Mouse (Mus musculus) midbrain, embryonic 10.5 days (tissue): ENCODE data around the gene Zfp819. TPM values are rescaled to one million over a fixed set of nuclear protein-coding genes. Genes with fewer than 3 reads are reported as not detected.

Source experiments
- DNase-seq: peaks from one replicate; pipeline ENCODE4 v3.0.0-alpha.2; 2017; ENCODE audit warnings: low spot score
- H3K27ac ChIP-seq: fragments of 300-500 bp; sonication (generic); replicated peaks from 2 replicates; pipeline ENCODE4 v1.5.1; 2016; ENCODE audit warnings: mild to moderate bottlenecking
- H3K27me3 ChIP-seq: fragments of 300-500 bp; sonication (generic); 2 replicates; pipeline ENCODE4 v1.6.1; 2016; ENCODE audit warnings: low read depth, mild to moderate bottlenecking; ENCODE audit not compliant: poor library complexity, severe bottlenecking
- H3K36me3 ChIP-seq: fragments of 300-500 bp; sonication (generic); 2 replicates; pipeline ENCODE4 v1.6.1; 2016; ENCODE audit warnings: mild to moderate bottlenecking, moderate library complexity
- H3K4me1 ChIP-seq: fragments of 300-500 bp; sonication (generic); 2 replicates; pipeline ENCODE4 v1.6.1; 2016
- H3K4me3 ChIP-seq: fragments of 300-500 bp; sonication (generic); 2 replicates; pipeline ENCODE4 v1.5.1; 2016; ENCODE audit warnings: mild to moderate bottlenecking, moderate library complexity
- H3K9me3 ChIP-seq: fragments of 300-500 bp; sonication (generic); replicated peaks from 2 replicates; pipeline ENCODE4 v1.6.1; 2016; ENCODE audit warnings: mild to moderate bottlenecking
- WGBS: fragments of 180-500 bp; shearing (Covaris S2); methylation state at CpG from one replicate; pipeline ENCODE4 v1.1.7; 2016; 5-methylcytosine and 5-hydroxymethylcytosine counted together
- polyA plus RNA-seq: library from polyadenylated mRNA; unstranded; fragments of >200 nt; fragmentation: Nextera tagmentation; extraction: Ambion mirVana; gene quantifications from 2 replicates; pipeline ENCODE4 v1.2.1, GENCODE M21; 2016

Zfp819 gene
- polyA plus RNA-seq = 0.87 and 1.6 TPM in 2 replicates

DNA sequence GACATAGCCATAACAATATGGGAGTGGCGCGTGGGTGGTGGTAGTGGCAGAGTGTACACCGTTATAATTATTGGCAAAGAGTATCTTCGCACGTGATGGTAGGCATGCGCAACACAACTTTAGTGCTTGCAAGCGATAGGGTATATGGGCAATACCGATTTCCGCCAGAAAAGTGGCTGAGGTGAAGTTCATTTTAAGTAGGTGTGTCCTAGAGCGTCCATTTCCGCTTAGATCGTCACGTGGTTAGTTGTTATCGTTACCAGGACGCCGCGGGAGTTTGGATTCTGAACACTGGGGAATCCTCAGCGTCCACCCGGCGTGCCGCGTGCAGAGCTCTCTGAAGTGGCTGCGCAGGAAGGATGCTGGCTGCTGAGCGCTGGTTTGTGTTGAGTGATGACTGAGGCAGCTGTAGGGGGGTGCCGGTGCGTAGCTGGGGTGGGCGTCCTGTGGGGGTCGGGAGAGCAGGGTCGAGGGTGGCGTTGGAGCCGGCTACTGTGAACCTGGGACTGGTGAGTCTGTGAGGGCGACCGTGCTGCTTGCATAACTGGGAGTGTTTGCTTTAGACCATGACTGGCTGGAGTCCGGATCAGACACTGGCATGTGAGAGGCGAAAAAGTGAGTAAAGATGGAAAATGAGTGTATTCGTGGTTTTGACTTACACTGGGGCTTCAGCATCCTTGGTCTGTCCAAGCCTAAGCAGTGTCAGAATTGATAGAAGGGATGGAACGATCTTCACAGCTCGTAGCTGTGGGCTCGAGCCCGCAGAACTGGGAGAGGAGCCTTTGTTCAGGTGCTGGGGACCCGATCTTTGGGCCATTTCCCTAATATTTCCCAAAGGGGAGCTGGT, at the start of gene Zfp819:
Gene Zfp819, plus strand, starts transcription at position 274 of the 847 bp plus-strand sequence.
- Histone ChIP-seq H3K27me3 (peaks cover 7% of the 10 kb centered on the region; the same call in 1 of the 2 replicates), H3K4me3 (peak within 1 kb of the TSS; percentile 60), H3K27ac (peak within 1 kb of the TSS; percentile 63; the same call in 1 of the 2 replicates), H3K9me3 (no peaks in the 10 kb centered on the region), H3K36me3 (no peaks in the 10 kb centered on the region), H3K4me1 (peaks cover 21% of the 10 kb centered on the region)
- 16% methylated on average over 41 of the region's 41 CpGs for WGBS
- peak; percentile 79 for DNase-seq

DNA sequence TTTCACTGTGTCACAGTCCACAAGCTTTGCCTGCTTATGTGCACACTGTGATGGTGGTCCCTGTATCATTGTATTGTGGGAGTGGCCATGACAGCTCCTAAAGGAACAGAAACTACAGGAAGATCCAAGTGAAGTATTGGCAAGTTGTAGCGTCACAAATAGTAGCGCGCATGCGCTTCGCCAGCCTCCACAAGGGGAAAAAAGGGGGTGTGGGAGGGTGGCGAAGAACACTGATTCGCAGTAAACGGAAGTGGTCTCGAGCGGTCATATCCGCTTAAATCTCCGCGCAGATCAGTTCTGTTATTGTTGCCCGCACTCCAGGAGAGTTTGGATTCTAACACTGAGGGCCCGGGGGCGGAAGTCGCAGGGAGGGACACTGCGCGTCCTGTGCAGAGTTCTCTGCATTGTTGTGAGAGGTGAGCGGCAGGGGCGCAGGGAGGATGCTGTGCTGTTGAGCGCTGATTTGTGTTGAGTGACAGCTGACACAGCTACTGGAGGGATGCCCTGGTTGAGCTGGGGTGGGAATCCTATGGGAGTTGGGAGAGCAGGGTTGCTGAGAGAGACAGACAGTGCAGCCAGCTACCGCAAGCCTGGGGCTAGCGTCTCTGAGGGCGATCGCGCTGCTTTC, 44.8 kb upstream of the Zfp819 start, which contains the start of gene Zfp658:
Gene Zfp658, plus strand, starts transcription at position 251 of the 628 bp plus-strand sequence.
- under 1% methylated on average over 27 of the region's 27 CpGs for WGBS

DNA sequence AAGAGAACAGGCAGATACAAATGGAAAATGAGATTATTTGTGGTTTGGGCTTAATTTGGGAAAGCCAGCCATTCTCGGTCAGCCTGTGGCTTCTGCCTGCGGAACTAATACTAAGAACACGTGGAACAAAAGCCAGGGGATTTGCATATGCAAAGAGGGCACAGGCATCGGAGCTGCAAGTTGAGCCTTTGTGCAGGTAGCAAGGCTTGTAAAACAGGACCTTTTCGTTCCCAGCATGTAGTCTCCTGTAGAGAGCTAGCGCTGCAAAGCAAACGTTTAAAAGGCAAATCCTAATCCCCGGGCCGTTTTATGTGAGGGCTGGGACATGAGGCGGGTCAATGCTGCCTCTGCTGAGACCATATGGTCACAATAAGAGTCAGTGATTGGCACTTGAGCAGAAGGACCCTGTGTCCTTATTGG, 44.3 kb upstream of the Zfp819 start:
- WGBS = under 1% methylated on average over 10 of the region's 10 CpGs
- DNase-seq = peak; percentile 58
- Histone ChIP-seq H3K36me3 (peaks cover 26% of the 10 kb centered on the region), H3K27me3 (no peaks in the 10 kb centered on the region), H3K27ac (peak overlapping the region; percentile 90), H3K4me3 (peak overlapping the region; percentile 78), H3K9me3 (no peaks in the 10 kb centered on the region), H3K4me1 (peaks cover 21% of the 10 kb centered on the region)

More for the DNA sequence above, 44.8 kb upstream of the Zfp819 start, which contains the start of gene Zfp658:
- peaks cover 21% of the 10 kb centered on the region for H3K4me1 ChIP-seq
- peaks cover 21% of the 10 kb centered on the region for H3K36me3 ChIP-seq
- H3K4me3 ChIP-seq = peak within 1 kb of the TSS; percentile 78
- peak; percentile 89 for DNase-seq
- peak within 1 kb of the TSS; percentile 90 for H3K27ac ChIP-seq
- no peaks in the 10 kb centered on the region for H3K27me3 ChIP-seq
- no peaks in the 10 kb centered on the region for H3K9me3 ChIP-seq

DNA sequence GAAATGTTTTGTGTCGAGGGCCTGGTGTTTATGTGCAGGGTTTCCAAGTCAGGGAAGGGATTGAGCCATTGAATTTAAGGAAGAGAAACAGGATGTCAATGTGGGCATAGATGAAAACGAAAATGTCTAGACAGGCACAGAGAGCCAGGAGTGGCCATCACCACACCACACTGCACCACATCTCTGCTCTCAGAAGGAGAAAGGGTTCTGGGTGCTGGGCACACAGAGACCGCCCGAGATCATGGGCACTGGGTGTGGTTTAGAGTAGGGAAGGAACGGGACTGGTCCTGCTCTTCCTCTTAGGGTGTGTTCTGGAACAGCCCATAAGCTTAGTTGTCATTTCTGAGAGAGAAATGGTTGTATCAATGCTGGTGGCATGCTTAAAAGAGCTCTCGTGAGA, 43.7 kb upstream of the Zfp819 start:
- Histone ChIP-seq H3K27me3 (no peaks in the 10 kb centered on the region), H3K27ac (peak overlapping the region; percentile 90), H3K9me3 (no peaks in the 10 kb centered on the region), H3K4me3 (peak overlapping the region; percentile 78), H3K4me1 (peaks cover 21% of the 10 kb centered on the region), H3K36me3 (peaks cover 33% of the 10 kb centered on the region)
- 54% methylated on average over 6 of the region's 6 CpGs for WGBS
- DNase-seq = no peak

DNA sequence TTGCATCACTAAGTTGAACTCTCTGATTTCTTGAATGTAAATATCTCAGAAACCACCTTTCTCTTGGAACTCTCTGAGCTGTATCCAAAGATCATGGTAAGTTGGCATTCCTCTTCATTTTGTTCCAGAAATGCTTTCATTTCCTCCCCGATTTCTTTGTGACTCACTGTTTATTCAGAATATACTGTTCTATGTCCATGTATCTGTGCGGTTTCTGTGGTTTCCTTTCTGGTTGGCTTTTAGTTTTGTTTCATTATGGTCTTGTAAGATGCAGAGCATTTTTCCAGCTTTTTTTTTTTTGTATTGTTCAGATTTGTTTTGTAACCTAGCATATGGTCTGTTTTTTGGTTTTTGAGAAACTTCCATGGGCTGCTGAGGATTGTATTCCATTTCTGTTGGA, 35.8 kb upstream of the Zfp819 start:
- H3K9me3 ChIP-seq = no peaks in the 10 kb centered on the region; the same call in 1 of the 2 replicates
- 93% methylated on average over 2 of the region's 2 CpGs for WGBS
- peaks cover 90% of the 10 kb centered on the region for H3K36me3 ChIP-seq
- no peak for DNase-seq
- H3K4me3 ChIP-seq = no peak overlapping the region
- no peaks in the 10 kb centered on the region for H3K27me3 ChIP-seq
- H3K27ac ChIP-seq = no peak overlapping the region
- no peaks in the 10 kb centered on the region for H3K4me1 ChIP-seq

DNA sequence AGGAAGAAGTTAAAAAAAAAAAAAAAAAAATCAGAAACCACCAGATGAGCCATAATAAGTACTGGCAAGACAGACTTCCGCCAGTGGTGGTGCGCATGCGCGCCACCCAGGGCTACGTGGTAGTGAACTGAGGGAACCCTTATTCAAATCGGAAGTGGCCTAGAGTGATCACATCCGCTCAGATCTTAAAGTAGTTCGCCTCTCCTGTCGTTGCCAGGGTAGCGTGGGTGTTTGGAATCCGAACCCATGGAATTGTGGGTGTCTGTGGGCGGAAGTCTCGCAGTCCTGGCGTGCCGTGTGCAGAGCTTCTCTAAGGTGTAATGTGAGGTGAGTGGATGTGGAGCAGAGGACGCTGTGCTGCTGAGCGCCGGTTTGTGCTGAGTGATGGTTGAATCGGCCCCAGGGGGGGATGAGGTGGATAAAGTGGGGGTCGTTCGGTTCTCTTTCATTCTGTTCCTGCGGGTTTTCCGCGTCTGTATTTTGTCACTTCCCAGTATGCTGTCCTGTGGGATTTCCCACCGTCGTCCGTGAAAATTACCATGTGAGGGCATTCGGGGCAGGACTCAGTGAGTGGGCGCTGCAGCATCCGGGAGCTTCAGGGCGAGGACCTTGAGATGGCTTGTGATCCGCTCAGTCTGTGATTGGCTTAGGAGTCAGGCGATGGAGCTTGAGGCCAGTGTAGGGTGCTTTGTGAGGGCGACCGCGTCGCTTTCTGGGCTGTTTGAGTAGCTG, 27.4 kb upstream of the Zfp819 start, which contains the start of gene Zfp719:
Gene Zfp719, plus strand, starts transcription at position 171 of the 732 bp plus-strand sequence.
- DNase-seq = peak; percentile 90
- Histone ChIP-seq H3K27ac (peak within 1 kb of the TSS; percentile 92), H3K4me1 (peaks cover 21% of the 10 kb centered on the region), H3K27me3 (no peaks in the 10 kb centered on the region), H3K36me3 (peaks cover 23% of the 10 kb centered on the region), H3K9me3 (no peaks in the 10 kb centered on the region), H3K4me3 (peak within 1 kb of the TSS; percentile 79)
- WGBS = 0% methylated on average over 37 of the region's 37 CpGs

DNA sequence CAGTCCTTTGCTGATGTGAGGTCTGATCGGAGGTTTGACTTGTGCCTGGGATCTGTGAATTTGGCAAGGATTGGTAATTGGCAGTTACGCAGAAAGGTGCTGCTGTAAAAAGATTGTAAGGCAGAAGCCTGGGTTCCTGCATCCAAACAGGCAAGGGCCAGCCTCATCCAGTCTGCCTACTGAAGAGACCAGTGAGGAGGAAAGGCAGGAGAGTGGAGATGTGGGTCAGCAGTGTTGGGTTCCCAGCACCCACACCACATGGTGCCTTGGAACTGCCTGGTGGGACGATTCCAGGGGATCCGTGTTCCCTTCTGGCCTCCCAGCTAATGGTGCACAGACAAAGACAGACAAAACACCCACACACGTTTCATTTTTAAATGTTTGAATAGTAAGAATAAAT, 26.4 kb upstream of the Zfp819 start:
- DNase-seq = no peak
- no peaks in the 10 kb centered on the region for H3K9me3 ChIP-seq
- peaks cover 21% of the 10 kb centered on the region for H3K4me1 ChIP-seq
- H3K27me3 ChIP-seq = no peaks in the 10 kb centered on the region
- 74% methylated on average over 5 of the region's 5 CpGs for WGBS
- peak overlapping the region; percentile 92 for H3K27ac ChIP-seq
- H3K4me3 ChIP-seq = peak overlapping the region; percentile 79
- H3K36me3 ChIP-seq = peaks cover 23% of the 10 kb centered on the region

DNA sequence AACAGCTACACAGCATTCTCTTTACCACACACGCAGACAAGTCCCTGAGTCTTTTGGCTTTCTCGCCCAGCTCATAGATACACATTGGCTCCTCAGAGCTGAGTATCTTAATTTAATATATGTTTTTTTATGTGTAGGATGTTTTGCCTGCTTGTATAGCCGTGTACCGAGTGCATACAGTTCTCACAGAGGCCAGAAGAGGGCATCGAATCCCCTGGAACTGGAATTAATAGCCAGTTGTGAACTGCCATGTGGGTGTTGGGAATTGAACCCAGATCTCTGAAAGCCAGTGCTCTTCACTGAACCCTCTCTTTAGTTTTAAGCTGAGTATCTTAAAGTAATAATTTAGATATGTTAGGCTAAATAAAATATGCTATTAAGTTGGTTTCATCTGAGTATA, 22.2 kb upstream of the Zfp819 start:
- Histone ChIP-seq H3K9me3 (no peaks in the 10 kb centered on the region), H3K27me3 (no peaks in the 10 kb centered on the region), H3K36me3 (peaks cover 61% of the 10 kb centered on the region), H3K4me1 (peaks cover 21% of the 10 kb centered on the region), H3K27ac (no peak overlapping the region), H3K4me3 (no peak overlapping the region)
- no peak for DNase-seq
- WGBS = 90% methylated on average over 5 of the region's 5 CpGs

DNA sequence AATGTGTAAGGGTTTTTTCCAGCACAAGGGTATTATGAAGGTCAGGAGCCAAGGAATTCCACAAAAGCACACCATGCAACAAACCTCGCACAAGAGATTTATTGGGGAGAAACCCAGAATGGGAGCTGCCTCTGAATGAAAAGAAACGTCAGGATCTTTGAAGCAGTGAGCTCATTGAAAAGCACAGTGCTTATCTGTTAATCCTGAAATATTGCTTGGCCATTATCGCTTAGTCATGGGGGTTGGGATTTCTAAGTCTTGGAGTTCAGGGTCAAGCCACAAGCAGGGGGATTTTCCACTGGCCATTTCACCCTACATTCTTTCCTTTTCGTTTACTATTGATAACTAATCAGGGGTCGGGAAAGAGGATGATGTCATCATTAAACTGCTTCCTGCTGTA, 5.1 kb upstream of the Zfp819 start:
- Histone ChIP-seq H3K27ac (peak overlapping the region; percentile 38; the same call in 1 of the 2 replicates), H3K4me3 (no peak overlapping the region), H3K4me1 (peaks cover 22% of the 10 kb centered on the region), H3K9me3 (no peaks in the 10 kb centered on the region), H3K27me3 (peaks cover 7% of the 10 kb centered on the region; the same call in 1 of the 2 replicates), H3K36me3 (no peaks in the 10 kb centered on the region)
- no peak for DNase-seq
- WGBS = 35% methylated on average over 5 of the region's 5 CpGs

DNA sequence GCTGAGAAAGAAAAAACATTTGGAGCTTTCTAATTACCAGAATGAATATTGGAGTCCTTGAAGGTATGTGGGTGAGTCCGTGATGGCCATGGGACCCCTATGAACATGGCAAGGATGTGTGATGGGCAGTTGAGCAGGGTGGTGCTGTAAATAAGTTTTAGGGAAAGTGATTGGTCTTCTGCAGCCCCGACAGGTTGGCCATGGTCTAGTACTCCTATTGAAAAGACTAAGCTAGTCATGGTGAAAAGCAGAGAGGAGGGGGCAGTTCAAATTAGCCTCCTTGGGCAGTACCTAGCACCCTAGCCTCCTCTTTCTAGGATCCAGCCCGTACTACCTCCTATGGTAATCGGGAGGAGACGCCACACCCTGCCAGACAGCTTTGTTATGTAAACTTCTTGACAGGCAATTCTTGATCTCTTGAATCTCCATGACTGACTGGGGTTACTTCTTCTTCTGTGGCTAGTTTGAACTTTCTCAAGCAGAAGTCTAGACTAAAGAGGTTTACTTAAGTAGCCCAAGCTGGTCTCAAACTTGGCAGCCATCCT, 846 bp downstream of the Zfp819 start:
- WGBS = 43% methylated on average over 5 of the region's 5 CpGs
- peaks cover 14% of the 10 kb centered on the region for H3K4me1 ChIP-seq
- H3K9me3 ChIP-seq = no peaks in the 10 kb centered on the region
- H3K27ac ChIP-seq = no peak overlapping the region
- peak overlapping the region; percentile 60 for H3K4me3 ChIP-seq
- peaks cover 7% of the 10 kb centered on the region; the same call in 1 of the 2 replicates for H3K27me3 ChIP-seq
- H3K36me3 ChIP-seq = no peaks in the 10 kb centered on the region
- DNase-seq = no peak

DNA sequence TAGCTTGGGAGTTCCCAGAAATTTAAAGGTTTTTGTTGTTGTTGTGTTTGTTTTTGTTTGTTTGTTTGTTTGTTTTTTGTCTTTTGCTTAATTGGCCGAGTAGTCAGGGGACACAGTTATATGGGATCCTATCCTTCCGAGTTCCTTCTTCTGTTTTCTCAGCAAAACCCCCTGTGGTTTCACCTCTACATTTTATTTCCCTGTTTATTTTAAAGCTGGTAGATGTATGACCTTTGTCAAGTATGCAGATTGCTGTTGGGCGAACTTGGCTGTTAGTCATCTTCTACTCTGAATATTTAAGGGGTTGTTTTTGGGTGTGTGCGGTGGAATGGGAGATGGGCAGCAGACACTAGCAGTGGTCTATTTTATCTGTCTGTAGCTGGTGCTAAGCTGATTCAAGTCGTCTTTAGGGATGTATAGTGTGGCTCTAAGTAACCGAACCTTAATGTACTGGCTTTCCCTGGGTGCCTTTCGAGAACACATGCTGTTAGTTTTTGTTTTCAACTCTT, 1.4 kb downstream of the Zfp819 start:
- Histone ChIP-seq H3K9me3 (no peaks in the 10 kb centered on the region), H3K27me3 (peaks cover 7% of the 10 kb centered on the region; the same call in 1 of the 2 replicates), H3K4me3 (no peak overlapping the region), H3K4me1 (peaks cover 10% of the 10 kb centered on the region), H3K36me3 (no peaks in the 10 kb centered on the region), H3K27ac (no peak overlapping the region)
- DNase-seq = no peak
- WGBS = 85% methylated on average over 7 of the region's 7 CpGs
